Mouse (Mus musculus): ENCODE measurements around the gene Tmem163. TPM values are rescaled to one million over a fixed set of nuclear protein-coding genes. Genes with fewer than 3 reads are reported as not detected.

Tmem163 gene
- polyA plus RNA-seq (2014; fragmentation: Illumina TruSeq; extraction: RNeasy Lipid Tissue Mini Kit (QIAGEN cat#74804); ENCODE audit: low read depth, low replicate concordance), result not detected

GRCm38 (mm10) chr1:127679498-127680133 is at the start of gene Tmem163:
Gene Tmem163 (minus strand): TSS chr1:127679548.

GRCm38 (mm10) chr1:127729096-127729495 is 49.7 kb upstream of the Tmem163 start, which contains the start of gene Acmsd:
Gene Acmsd (plus strand): TSS chr1:127729413.

Other genes starting within 250 kb of the Tmem163 start
- not detected for gene Acmsd, start 49.9 kb upstream of the Tmem163 start, polyA plus RNA-seq (2014; fragmentation: Illumina TruSeq; extraction: RNeasy Lipid Tissue Mini Kit (QIAGEN cat#74804); ENCODE audit: low read depth, low replicate concordance)
- gene Ccnt2, start 94.6 kb upstream of the Tmem163 start, polyA plus RNA-seq (2014; fragmentation: Illumina TruSeq; extraction: RNeasy Lipid Tissue Mini Kit (QIAGEN cat#74804); ENCODE audit: low read depth, low replicate concordance), result 63.2 TPM
- gene Map3k19, start 175.5 kb upstream of the Tmem163 start, polyA plus RNA-seq (2014; fragmentation: Illumina TruSeq; extraction: RNeasy Lipid Tissue Mini Kit (QIAGEN cat#74804); ENCODE audit: low read depth, low replicate concordance), result not detected
- gene Rab3gap1, start 189.2 kb upstream of the Tmem163 start, polyA plus RNA-seq (2014; fragmentation: Illumina TruSeq; extraction: RNeasy Lipid Tissue Mini Kit (QIAGEN cat#74804); ENCODE audit: low read depth, low replicate concordance), result 85.4 TPM